Mouse (Mus musculus): Measurements from ENCODE around the gene Macf1. TPM values are rescaled to one million over a fixed set of nuclear protein-coding genes. Genes with fewer than 3 reads are reported as not detected.
A peak's percentile ranks its signal among the peaks of the same experiment; 100 is the strongest.

The Macf1 gene
- 290 and 328 TPM in 2 replicates for total RNA-seq (2017)

- ATAC-seq (replicated peaks in 1 of 2; ENCODE audit: insufficient read depth in 1 of 2, low FRiP score in 2 of 2, low TSS enrichment in 1 of 2, low read depth in 1 of 2, poor library complexity in 2 of 2, severe bottlenecking in 2 of 2): no peak
These were observed at the start of gene Macf1 for GRCm38 (mm10) chr4:123684260-123684659. Gene Macf1, minus strand, starts transcription at chr4:123684360.

GRCm38 (mm10) chr4:123733532-123733931 is 49.4 kb upstream of the Macf1 start:
- ATAC-seq (replicated peaks in 1 of 2; ENCODE audit: insufficient read depth in 1 of 2, low FRiP score in 2 of 2, low TSS enrichment in 1 of 2, low read depth in 1 of 2, poor library complexity in 2 of 2, severe bottlenecking in 2 of 2): no peak

GRCm38 (mm10) chr4:123732921-123733320 is 48.8 kb upstream of the Macf1 start:
- no peak for ATAC-seq (replicated peaks in 1 of 2; ENCODE audit: insufficient read depth in 1 of 2, low FRiP score in 2 of 2, low TSS enrichment in 1 of 2, low read depth in 1 of 2, poor library complexity in 2 of 2, severe bottlenecking in 2 of 2)

- no peak for ATAC-seq (replicated peaks in 1 of 2; ENCODE audit: insufficient read depth in 1 of 2, low FRiP score in 2 of 2, low TSS enrichment in 1 of 2, low read depth in 1 of 2, poor library complexity in 2 of 2, severe bottlenecking in 2 of 2)
These were observed 48.2 kb upstream of the Macf1 start for GRCm38 (mm10) chr4:123732163-123732910.

- no peak for ATAC-seq (replicated peaks in 1 of 2; ENCODE audit: insufficient read depth in 1 of 2, low FRiP score in 2 of 2, low TSS enrichment in 1 of 2, low read depth in 1 of 2, poor library complexity in 2 of 2, severe bottlenecking in 2 of 2)
These were observed 37.6 kb upstream of the Macf1 start for GRCm38 (mm10) chr4:123721761-123722160.

- no peak for ATAC-seq (replicated peaks in 1 of 2; ENCODE audit: insufficient read depth in 1 of 2, low FRiP score in 2 of 2, low TSS enrichment in 1 of 2, low read depth in 1 of 2, poor library complexity in 2 of 2, severe bottlenecking in 2 of 2)
These were observed 34.2 kb upstream of the Macf1 start for GRCm38 (mm10) chr4:123718434-123718780.

- peak; percentile 99 for ATAC-seq (replicated peaks in 1 of 2; ENCODE audit: insufficient read depth in 1 of 2, low FRiP score in 2 of 2, low TSS enrichment in 1 of 2, low read depth in 1 of 2, poor library complexity in 2 of 2, severe bottlenecking in 2 of 2)
These were observed 33.6 kb upstream of the Macf1 start, which contains the start of gene Ndufs5 for GRCm38 (mm10) chr4:123717574-123718433. Gene Ndufs5, minus strand, starts transcription at chr4:123718202.

GRCm38 (mm10) chr4:123712431-123712830 is 28.3 kb upstream of the Macf1 start:
- ATAC-seq (replicated peaks in 1 of 2; ENCODE audit: insufficient read depth in 1 of 2, low FRiP score in 2 of 2, low TSS enrichment in 1 of 2, low read depth in 1 of 2, poor library complexity in 2 of 2, severe bottlenecking in 2 of 2): no peak

GRCm38 (mm10) chr4:123707340-123707739 is 23.2 kb upstream of the Macf1 start:
- ATAC-seq (replicated peaks in 1 of 2; ENCODE audit: insufficient read depth in 1 of 2, low FRiP score in 2 of 2, low TSS enrichment in 1 of 2, low read depth in 1 of 2, poor library complexity in 2 of 2, severe bottlenecking in 2 of 2): no peak

GRCm38 (mm10) chr4:123705340-123705739 is 21.2 kb upstream of the Macf1 start:
- ATAC-seq (replicated peaks in 1 of 2; ENCODE audit: insufficient read depth in 1 of 2, low FRiP score in 2 of 2, low TSS enrichment in 1 of 2, low read depth in 1 of 2, poor library complexity in 2 of 2, severe bottlenecking in 2 of 2): no peak

- ATAC-seq (replicated peaks in 1 of 2; ENCODE audit: insufficient read depth in 1 of 2, low FRiP score in 2 of 2, low TSS enrichment in 1 of 2, low read depth in 1 of 2, poor library complexity in 2 of 2, severe bottlenecking in 2 of 2): no peak
These were observed 9.2 kb upstream of the Macf1 start for GRCm38 (mm10) chr4:123693384-123693783.

- ATAC-seq (replicated peaks in 1 of 2; ENCODE audit: insufficient read depth in 1 of 2, low FRiP score in 2 of 2, low TSS enrichment in 1 of 2, low read depth in 1 of 2, poor library complexity in 2 of 2, severe bottlenecking in 2 of 2): no peak
These were observed 7.9 kb upstream of the Macf1 start for GRCm38 (mm10) chr4:123692071-123692470.

GRCm38 (mm10) chr4:123690311-123690710 is 6.2 kb upstream of the Macf1 start:
- no peak for ATAC-seq (replicated peaks in 1 of 2; ENCODE audit: insufficient read depth in 1 of 2, low FRiP score in 2 of 2, low TSS enrichment in 1 of 2, low read depth in 1 of 2, poor library complexity in 2 of 2, severe bottlenecking in 2 of 2)

GRCm38 (mm10) chr4:123687025-123687781 is 3.0 kb upstream of the Macf1 start:
- peak; percentile 19 to 23; a peak in 2 of 4 replicates for ATAC-seq (replicated peaks in 1 of 2; ENCODE audit: insufficient read depth in 1 of 2, low FRiP score in 2 of 2, low TSS enrichment in 1 of 2, low read depth in 1 of 2, poor library complexity in 2 of 2, severe bottlenecking in 2 of 2)

- peak in 1 of 2 experiments; percentile 33; a peak in 1 of 4 replicates for ATAC-seq (replicated peaks in 1 of 2; ENCODE audit: insufficient read depth in 1 of 2, low FRiP score in 2 of 2, low TSS enrichment in 1 of 2, low read depth in 1 of 2, poor library complexity in 2 of 2, severe bottlenecking in 2 of 2)
These were observed 2.3 kb upstream of the Macf1 start for GRCm38 (mm10) chr4:123686368-123687024.

- ATAC-seq (replicated peaks in 1 of 2; ENCODE audit: insufficient read depth in 1 of 2, low FRiP score in 2 of 2, low TSS enrichment in 1 of 2, low read depth in 1 of 2, poor library complexity in 2 of 2, severe bottlenecking in 2 of 2): no peak
These were observed 1.5 kb upstream of the Macf1 start for GRCm38 (mm10) chr4:123685506-123686242.

- no peak for ATAC-seq (replicated peaks in 1 of 2; ENCODE audit: insufficient read depth in 1 of 2, low FRiP score in 2 of 2, low TSS enrichment in 1 of 2, low read depth in 1 of 2, poor library complexity in 2 of 2, severe bottlenecking in 2 of 2)
These were observed 886 bp upstream of the Macf1 start for GRCm38 (mm10) chr4:123685046-123685445.

All from hematopoietic stem cell, adult 5-6 weeks (primary cell).